Mouse (Mus musculus) MEL (cell line): Measurements from ENCODE around the gene Rgl1. TPM values are rescaled to one million over a fixed set of nuclear protein-coding genes. Genes with fewer than 3 reads are reported as not detected.

Experiments
- DNase-seq: peaks from one replicate; pipeline ENCODE4 v3.0.0; 2011; ENCODE audit warnings: low read depth, low spot score
- H3K27ac ChIP-seq: 2 replicates; pipeline ENCODE4 v1.5.1; 2012; ENCODE audit warnings: low read depth, mild to moderate bottlenecking, control low read depth, low read length, moderate library complexity; ENCODE audit not compliant: control insufficient read depth
- H3K27me3 ChIP-seq, 2 experiments: fragments of 150-350 bp in 1 of 2; sonication (generic) in 1 of 2; 2 replicates each; pipeline ENCODE4 v1.6.1; 2012; ENCODE audit warnings: low read length in 2 of 2, mild to moderate bottlenecking in 2 of 2, improper control_type of control experiment in 1 of 2, moderate library complexity in 1 of 2; ENCODE audit not compliant: insufficient read depth in 2 of 2, control insufficient read depth in 1 of 2
- H3K36me3 ChIP-seq, 2 experiments: 2 replicates each; pipeline ENCODE4 v1.6.1; 2012 to 2014; ENCODE audit warnings: low read length in 2 of 2, improper control_type of control experiment in 1 of 2, inconsistent platforms in 1 of 2, mild to moderate bottlenecking in 1 of 2; ENCODE audit not compliant: insufficient read depth in 2 of 2, control insufficient read depth in 1 of 2
- H3K4me1 ChIP-seq, 2 experiments: fragments of 150-350 bp in 1 of 2; sonication (generic) in 1 of 2; 2 replicates each; pipeline ENCODE4 v1.6.1; 2012; ENCODE audit warnings: low read length in 2 of 2, improper control_type of control experiment in 1 of 2, mild to moderate bottlenecking in 1 of 2; ENCODE audit not compliant: insufficient read depth in 2 of 2, control insufficient read depth in 1 of 2
- H3K4me3 ChIP-seq, 2 experiments: fragments of 150-350 bp in 1 of 2; sonication (generic) in 1 of 2; 2 replicates each; pipeline ENCODE4 v1.5.1; 2012; ENCODE audit warnings: low read depth in 2 of 2, low read length in 2 of 2, mild to moderate bottlenecking in 2 of 2, moderate library complexity in 2 of 2, control low read depth in 1 of 2, improper control_type of control experiment in 1 of 2; ENCODE audit not compliant: control insufficient read depth in 1 of 2, insufficient read depth in 1 of 2
- H3K79me2 ChIP-seq: 2 replicates; pipeline ENCODE4 v1.6.1; 2012; ENCODE audit warnings: mild to moderate bottlenecking, low read length, moderate library complexity; ENCODE audit not compliant: control insufficient read depth, poor library complexity, insufficient read depth
- H3K9ac ChIP-seq: 2 replicates; pipeline ENCODE4 v1.6.1; 2012; ENCODE audit warnings: low read depth, mild to moderate bottlenecking, control low read depth, low read length, moderate library complexity; ENCODE audit not compliant: control insufficient read depth, poor library complexity, severe bottlenecking
- H3K9me3 ChIP-seq: fragments of 150-350 bp; sonication (generic); replicated peaks from 2 replicates; pipeline ENCODE4 v1.6.1; 2012; ENCODE audit warnings: mild to moderate bottlenecking, low read length, improper control_type of control experiment, moderate library complexity; ENCODE audit not compliant: insufficient read depth
- CHD1 ChIP-seq: IDR thresholded peaks from 2 replicates; pipeline ENCODE4 v1.6.1; 2012; ENCODE audit warnings: low read depth, mild to moderate bottlenecking, inconsistent platforms, low read length, improper control_type of control experiment
- CHD2 ChIP-seq: IDR thresholded peaks from 2 replicates; pipeline ENCODE4 v1.6.1; 2011; ENCODE audit warnings: low read length, improper control_type of control experiment
- E2F4 ChIP-seq: IDR thresholded peaks from 2 replicates; pipeline ENCODE4 v1.6.1; 2011; ENCODE audit warnings: low read depth, low read length, improper control_type of control experiment, borderline replicate concordance
- EP300 ChIP-seq, 2 experiments: IDR thresholded peaks; 2 replicates each; pipeline ENCODE4 v1.6.1; 2011; ENCODE audit warnings: improper control_type of control experiment in 2 of 2, low read length in 2 of 2, low read depth in 1 of 2, mild to moderate bottlenecking in 1 of 2
- ETS1 ChIP-seq: IDR thresholded peaks from 2 replicates; pipeline ENCODE4 v1.6.1; 2012; ENCODE audit warnings: low read depth, mild to moderate bottlenecking, inconsistent platforms, low read length, improper control_type of control experiment, moderate library complexity
- GABPA ChIP-seq: IDR thresholded peaks from 2 replicates; pipeline ENCODE4 v1.6.1; 2012; ENCODE audit warnings: low read depth, mild to moderate bottlenecking, inconsistent platforms, low read length, improper control_type of control experiment, moderate library complexity
- GATA1 ChIP-seq: IDR thresholded peaks from 2 replicates; pipeline ENCODE4 v1.6.1; 2011; ENCODE audit warnings: low read depth, low read length, improper control_type of control experiment
- HCFC1 ChIP-seq: IDR thresholded peaks from 2 replicates; pipeline ENCODE4 v1.6.1; 2012; ENCODE audit warnings: low read depth, mild to moderate bottlenecking, inconsistent platforms, low read length, improper control_type of control experiment, moderate library complexity
- JUND ChIP-seq: IDR thresholded peaks from 2 replicates; pipeline ENCODE4 v1.6.1; 2011; ENCODE audit warnings: low read depth, mild to moderate bottlenecking, improper control_type of control experiment, low read length
- MAZ ChIP-seq: IDR thresholded peaks from 2 replicates; pipeline ENCODE4 v1.6.1; 2012; ENCODE audit warnings: low read depth, mild to moderate bottlenecking, inconsistent platforms, low read length, improper control_type of control experiment
- MEF2A ChIP-seq: IDR thresholded peaks from 2 replicates; pipeline ENCODE4 v1.6.1; 2014; ENCODE audit warnings: low read depth, mild to moderate bottlenecking, inconsistent platforms, low read length, improper control_type of control experiment; ENCODE audit not compliant: poor library complexity, insufficient replicate concordance, severe bottlenecking; ENCODE audit errors: extremely low read depth
- MYB ChIP-seq: IDR thresholded peaks from 2 replicates; pipeline ENCODE4 v1.6.1; 2011; ENCODE audit warnings: mild to moderate bottlenecking, low read depth, low read length, improper control_type of control experiment
- NELFE ChIP-seq: IDR thresholded peaks from 2 replicates; pipeline ENCODE4 v1.6.1; 2011; ENCODE audit warnings: low read depth, low read length, improper control_type of control experiment
- NRF1 ChIP-seq: IDR thresholded peaks from 2 replicates; pipeline ENCODE4 v1.6.1; 2014; ENCODE audit warnings: low read depth, mild to moderate bottlenecking, inconsistent platforms, low read length, improper control_type of control experiment, moderate library complexity; ENCODE audit not compliant: poor library complexity, insufficient read depth, severe bottlenecking
- POLR2A ChIP-seq, 2 experiments: IDR thresholded peaks; 2 replicates each; pipeline ENCODE4 v1.6.1; 2011 to 2012; ENCODE audit warnings: low read length in 2 of 2, mild to moderate bottlenecking in 2 of 2, control low read depth in 1 of 2, improper control_type of control experiment in 1 of 2, low read depth in 1 of 2, moderate library complexity in 1 of 2; ENCODE audit not compliant: control insufficient read depth in 1 of 2, insufficient read depth in 1 of 2, poor library complexity in 1 of 2
- POLR2AphosphoS2 ChIP-seq: IDR thresholded peaks from 2 replicates; pipeline ENCODE4 v1.6.1; 2011; ENCODE audit warnings: low read length, improper control_type of control experiment
- RCOR1 ChIP-seq: IDR thresholded peaks from 2 replicates; pipeline ENCODE4 v1.6.1; 2012; ENCODE audit warnings: low read depth, mild to moderate bottlenecking, inconsistent platforms, low read length, improper control_type of control experiment
- SMC3 ChIP-seq: IDR thresholded peaks from 2 replicates; pipeline ENCODE4 v1.6.1; 2011; ENCODE audit warnings: low read depth, low read length, improper control_type of control experiment
- TBP ChIP-seq: IDR thresholded peaks from 2 replicates; pipeline ENCODE4 v1.8.0; 2011; ENCODE audit warnings: low read depth, low read length, improper control_type of control experiment
- TCF12 ChIP-seq: IDR thresholded peaks from 2 replicates; pipeline ENCODE4 v1.6.1; 2014; ENCODE audit warnings: low read depth, mild to moderate bottlenecking, inconsistent platforms, low read length, improper control_type of control experiment, moderate library complexity
- UBTF ChIP-seq: IDR thresholded peaks from 2 replicates; pipeline ENCODE4 v1.6.1; 2012; ENCODE audit warnings: low read depth, mild to moderate bottlenecking, inconsistent platforms, low read length, improper control_type of control experiment, moderate library complexity, borderline replicate concordance; ENCODE audit not compliant: insufficient read depth
- USF1 ChIP-seq: IDR thresholded peaks from 2 replicates; pipeline ENCODE4 v1.6.1; 2014; ENCODE audit warnings: low read depth, mild to moderate bottlenecking, inconsistent platforms, low read length, improper control_type of control experiment, moderate library complexity
- USF2 ChIP-seq, 2 experiments: IDR thresholded peaks; 2 replicates each; pipeline ENCODE4 v1.6.1; 2011 to 2012; ENCODE audit warnings: improper control_type of control experiment in 2 of 2, low read length in 2 of 2, borderline replicate concordance in 1 of 2, inconsistent platforms in 1 of 2, low read depth in 1 of 2, mild to moderate bottlenecking in 1 of 2; ENCODE audit not compliant: insufficient read depth in 1 of 2
- ZC3H11A ChIP-seq: IDR thresholded peaks from 2 replicates; pipeline ENCODE4 v1.6.1; 2012; ENCODE audit warnings: low read depth, mild to moderate bottlenecking, inconsistent platforms, low read length, improper control_type of control experiment
- ZKSCAN1 ChIP-seq: IDR thresholded peaks from 2 replicates; pipeline ENCODE4 v1.6.1; 2012; ENCODE audit warnings: low read depth, mild to moderate bottlenecking, inconsistent platforms, low read length, improper control_type of control experiment, moderate library complexity
- ZNF384 ChIP-seq: IDR thresholded peaks from 2 replicates; pipeline ENCODE4 v1.6.1; 2012; ENCODE audit warnings: low read depth, mild to moderate bottlenecking, inconsistent platforms, low read length, improper control_type of control experiment
- polyA plus RNA-seq, 2 experiments: library from polyadenylated mRNA; stranded (reverse) in 1 of 2; unstranded in 1 of 2; fragments of >175 nt in 1 of 2; fragments of >200 nt in 1 of 2; gene quantifications; 2 replicates each; pipeline versions ENCODE4 v1.2.1 to v1.2.4; 2012; ENCODE audit warnings: low replicate concordance in 2 of 2, low read depth in 1 of 2; ENCODE audit not compliant: insufficient read length in 2 of 2, insufficient read depth in 1 of 2, missing spikeins in 1 of 2
- total RNA-seq: library from RNA; depleted of rRNA; stranded (reverse); fragments of 300-350 nt; gene quantifications from 2 replicates; pipeline ENCODE4 v1.2.3, GENCODE M21; 2012

The Rgl1 gene
- total and polyA plus RNA-seq, 3 experiments: 0.12 to 0.39 TPM; not detected in 1

- Histone ChIP-seq H3K27me3 (peaks cover 2 to 10% of the 10 kb centered on the region in 2 experiments; a peak in 3 of 4 replicates), H3K4me3 (no peak overlapping the region), H3K4me1 (no peaks in the 10 kb centered on the region), H3K27ac (no peak overlapping the region), H3K36me3 (no peaks in the 10 kb centered on the region), H3K9me3 (no peaks in the 10 kb centered on the region), H3K9ac (no peak overlapping the region), H3K79me2 (no peaks in the 10 kb centered on the region)
- TF ChIP-seq E2F4 (no peak), USF1 (no peak), TCF12 (no peak), JUND (no peak), EP300 (IDR thresholded peaks at IDR 0.05; ENCODE audit: low read depth in 1 of 2, low read length in 2 of 2) (no peak), HCFC1 (no peak), CHD1 (no peak), SMC3 (no peak), NELFE (no peak), ZC3H11A (no peak), TBP (no peak), GABPA (no peak), NRF1 (no peak), MAZ (no peak), RCOR1 (no peak), UBTF (no peak), MYB (no peak), CHD2 (no peak)
- no peak for DNase-seq
Measured at GRCm38 (mm10) chr1:152538817-152539216, 227.3 kb downstream of the Rgl1 start.

- Histone ChIP-seq H3K9ac (no peak overlapping the region), H3K9me3 (no peaks in the 10 kb centered on the region), H3K4me3 (no peak overlapping the region), H3K36me3 (no peaks in the 10 kb centered on the region)
- no peak for DNase-seq
- no peak for TF ChIP-seq POLR2A (IDR thresholded peaks at IDR 0.05; ENCODE audit: control insufficient read depth in 1 of 2, insufficient read depth in 1 of 2, low read depth in 1 of 2, low read length in 2 of 2, poor library complexity in 1 of 2)
- TF ChIP-seq ZNF384: no peak
- no peak for TF ChIP-seq USF2 (IDR thresholded peaks at IDR 0.05; ENCODE audit: borderline replicate concordance in 1 of 2, insufficient read depth in 1 of 2, low read depth in 1 of 2, low read length in 2 of 2)
- no peak for TF ChIP-seq UBTF
- TF ChIP-seq SMC3: no peak
- TF ChIP-seq GATA1: no peak
- TF ChIP-seq POLR2AphosphoS2: no peak
- TF ChIP-seq E2F4: no peak
- TF ChIP-seq MEF2A: no peak
- no peak for TF ChIP-seq TCF12
- TF ChIP-seq ZKSCAN1: no peak
- no peak for TF ChIP-seq ETS1
- TF ChIP-seq, all 39 proteins: peak for 0
- no peak overlapping the region for H3K27ac ChIP-seq
- H3K27me3 ChIP-seq: peaks cover 0 to 10% of the 10 kb centered on the region in 2 experiments; a peak in 3 of 4 replicates
- H3K79me2 ChIP-seq: no peaks in the 10 kb centered on the region
- no peaks in the 10 kb centered on the region for H3K4me1 ChIP-seq
Measured at GRCm38 (mm10) chr1:152537186-152537585, 229.0 kb downstream of the Rgl1 start.
